Mouse (Mus musculus): ENCODE measurements around the gene Gse1. TPM values are rescaled to one million over a fixed set of nuclear protein-coding genes. Genes with fewer than 3 reads are reported as not detected.

Gene Gse1
- polyA plus RNA-seq, 1 experiment from 2014 or later, result 22.2 TPM

DNA sequence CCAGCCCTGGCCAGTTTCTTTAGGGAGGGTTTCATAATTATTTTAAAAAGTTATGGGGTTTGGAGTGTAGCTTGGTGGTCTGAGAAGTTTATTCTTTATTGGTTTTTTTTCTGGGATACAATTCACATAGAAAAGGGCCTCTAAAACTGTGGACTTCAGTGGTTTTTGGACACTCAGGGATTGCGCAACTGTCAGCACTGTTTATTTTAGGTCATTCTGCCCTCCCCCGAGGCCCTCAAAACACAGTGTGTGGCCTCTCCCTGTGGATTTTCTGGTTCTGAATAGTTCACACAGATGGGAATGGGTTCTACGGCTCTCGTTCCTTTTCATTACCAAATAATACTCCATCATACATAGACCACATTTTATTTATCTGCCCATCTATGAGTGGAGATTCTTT, 15.0 kb downstream of the Gse1 start:
- WGBS, result 94% methylated on average over 4 of the region's 4 CpGs
- no peaks in the 10 kb centered on the region for H3K4me1 ChIP-seq (replicated peaks; ENCODE audit: control insufficient read depth, insufficient read depth, low read length)
- H3K4me2 ChIP-seq (ENCODE audit: low read depth, low read length, severe bottlenecking), result no peak overlapping the region
- H3K27ac ChIP-seq (ENCODE audit: low read depth, low read length), result no peak overlapping the region
- H3K4me3 ChIP-seq (ENCODE audit: low read depth, low read length), result no peak overlapping the region
- no peak for DNase-seq (ENCODE audit: low spot score)
- H3K9me3 ChIP-seq (ENCODE audit: control insufficient read depth, low read length), result no peaks in the 10 kb centered on the region; the same call in 1 of the 2 replicates
- no peak for ATAC-seq (replicated peaks; ENCODE audit: low FRiP score)
- no peak overlapping the region for H3K9ac ChIP-seq (ENCODE audit: low read length)
- no peaks in the 10 kb centered on the region for H3K27me3 ChIP-seq (ENCODE audit: control insufficient read depth, insufficient read depth, low read length)
- no peaks in the 10 kb centered on the region; the same call in 1 of the 2 replicates for H3K36me3 ChIP-seq (ENCODE audit: control insufficient read depth, insufficient read depth, low read length)

DNA sequence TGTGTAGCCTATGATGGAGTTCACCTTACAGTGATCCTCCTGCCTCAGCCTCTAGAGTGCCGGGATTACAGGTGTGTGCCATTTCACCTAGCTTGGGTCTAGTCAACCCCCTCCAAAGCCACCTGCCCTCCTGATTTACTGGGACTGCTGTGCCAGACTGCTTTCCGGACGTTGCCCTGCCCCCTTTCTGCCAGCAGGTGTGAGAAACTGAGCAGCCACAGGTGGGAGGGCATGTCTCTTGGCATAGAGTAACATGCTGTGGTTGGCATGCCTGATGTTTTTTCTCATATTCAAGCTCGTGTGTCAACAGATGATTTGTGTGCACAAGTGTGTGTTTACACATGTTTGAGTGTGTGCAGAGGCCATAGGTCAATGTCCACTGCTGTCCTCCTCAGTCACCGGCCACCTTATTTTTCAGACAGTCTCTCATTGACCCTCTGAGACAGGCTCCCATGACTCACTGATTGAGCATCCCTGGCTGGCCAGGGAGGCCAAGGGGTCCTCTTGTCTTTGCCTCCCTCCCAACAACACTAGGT, 15.7 kb downstream of the Gse1 start:
- H3K4me2 ChIP-seq (ENCODE audit: low read depth, low read length, severe bottlenecking), result no peak overlapping the region
- ATAC-seq (replicated peaks; ENCODE audit: low FRiP score) (no peak), DNase-seq (ENCODE audit: low spot score) (no peak)
- H3K9ac ChIP-seq (ENCODE audit: low read length), result no peak overlapping the region
- no peak overlapping the region for H3K4me3 ChIP-seq (ENCODE audit: low read depth, low read length)
- WGBS, result 93% methylated on average over 5 of the region's 5 CpGs
- H3K27ac ChIP-seq (ENCODE audit: low read depth, low read length), result no peak overlapping the region
- H3K9me3 ChIP-seq (ENCODE audit: control insufficient read depth, low read length), result no peaks in the 10 kb centered on the region; the same call in 1 of the 2 replicates
- no peaks in the 10 kb centered on the region; the same call in 1 of the 2 replicates for H3K36me3 ChIP-seq (ENCODE audit: control insufficient read depth, insufficient read depth, low read length)
- no peaks in the 10 kb centered on the region for H3K27me3 ChIP-seq (ENCODE audit: control insufficient read depth, insufficient read depth, low read length)
- H3K4me1 ChIP-seq (replicated peaks; ENCODE audit: control insufficient read depth, insufficient read depth, low read length), result no peaks in the 10 kb centered on the region

GRCm38 (mm10) chr8:120244553-120244952, 16.3 kb downstream of the Gse1 start:
- no peaks in the 10 kb centered on the region; the same call in 1 of the 2 replicates for H3K36me3 ChIP-seq (ENCODE audit: control insufficient read depth, insufficient read depth, low read length)

GRCm38 (mm10) chr8:120247618-120248017, 19.4 kb downstream of the Gse1 start:
- Histone ChIP-seq H3K27me3 (ENCODE audit: control insufficient read depth, insufficient read depth, low read length) (no peaks in the 10 kb centered on the region), H3K9me3 (ENCODE audit: control insufficient read depth, low read length) (no peaks in the 10 kb centered on the region; the same call in 1 of the 2 replicates), H3K9ac (ENCODE audit: low read length) (no peak overlapping the region), H3K4me3 (ENCODE audit: low read depth, low read length) (no peak overlapping the region), H3K36me3 (ENCODE audit: control insufficient read depth, insufficient read depth, low read length) (no peaks in the 10 kb centered on the region; the same call in 1 of the 2 replicates), H3K4me1 (replicated peaks; ENCODE audit: control insufficient read depth, insufficient read depth, low read length) (peaks cover 2% of the 10 kb centered on the region; the same call in 1 of the 2 replicates), H3K27ac (ENCODE audit: low read depth, low read length) (no peak overlapping the region), H3K4me2 (ENCODE audit: low read depth, low read length, severe bottlenecking) (no peak overlapping the region)
- ATAC-seq (replicated peaks; ENCODE audit: low FRiP score) (no peak), DNase-seq (ENCODE audit: low spot score) (no peak)
- WGBS, result 81% methylated on average over 5 of the region's 5 CpGs

More at GRCm38 (mm10) chr8:120244553-120244952, 16.3 kb downstream of the Gse1 start:
- Histone ChIP-seq H3K27ac (ENCODE audit: low read depth, low read length) (no peak overlapping the region), H3K27me3 (ENCODE audit: control insufficient read depth, insufficient read depth, low read length) (no peaks in the 10 kb centered on the region), H3K4me2 (ENCODE audit: low read depth, low read length, severe bottlenecking) (no peak overlapping the region), H3K9me3 (ENCODE audit: control insufficient read depth, low read length) (no peaks in the 10 kb centered on the region; the same call in 1 of the 2 replicates), H3K9ac (ENCODE audit: low read length) (no peak overlapping the region), H3K4me3 (ENCODE audit: low read depth, low read length) (no peak overlapping the region), H3K4me1 (replicated peaks; ENCODE audit: control insufficient read depth, insufficient read depth, low read length) (0 out of 2 replicates have a peak, but pooled peaks cover under 1% of the 10 kb centered on the region)
- no peak for DNase-seq (ENCODE audit: low spot score)
- WGBS, result 91% methylated on average over 10 of the region's 10 CpGs
- ATAC-seq (replicated peaks; ENCODE audit: low FRiP score), result no peak

GRCm38 (mm10) chr8:120248031-120248430, 19.8 kb downstream of the Gse1 start:
- Histone ChIP-seq H3K4me3 (ENCODE audit: low read depth, low read length) (no peak overlapping the region), H3K9me3 (ENCODE audit: control insufficient read depth, low read length) (no peaks in the 10 kb centered on the region; the same call in 1 of the 2 replicates), H3K27me3 (ENCODE audit: control insufficient read depth, insufficient read depth, low read length) (no peaks in the 10 kb centered on the region), H3K36me3 (ENCODE audit: control insufficient read depth, insufficient read depth, low read length) (no peaks in the 10 kb centered on the region; the same call in 1 of the 2 replicates), H3K4me2 (ENCODE audit: low read depth, low read length, severe bottlenecking) (no peak overlapping the region), H3K9ac (ENCODE audit: low read length) (no peak overlapping the region), H3K4me1 (replicated peaks; ENCODE audit: control insufficient read depth, insufficient read depth, low read length) (peaks cover 2% of the 10 kb centered on the region; the same call in 1 of the 2 replicates), H3K27ac (ENCODE audit: low read depth, low read length) (no peak overlapping the region)
- WGBS, result 87% methylated on average over 7 of the region's 7 CpGs
- ATAC-seq (replicated peaks; ENCODE audit: low FRiP score) (no peak), DNase-seq (ENCODE audit: low spot score) (no peak)

- 90% methylated on average over 4 of the region's 4 CpGs for WGBS
- Histone ChIP-seq H3K27ac (ENCODE audit: low read depth, low read length) (no peak overlapping the region), H3K36me3 (ENCODE audit: control insufficient read depth, insufficient read depth, low read length) (no peaks in the 10 kb centered on the region; the same call in 1 of the 2 replicates), H3K4me3 (ENCODE audit: low read depth, low read length) (no peak overlapping the region), H3K4me1 (replicated peaks; ENCODE audit: control insufficient read depth, insufficient read depth, low read length) (peaks cover 2% of the 10 kb centered on the region; the same call in 1 of the 2 replicates), H3K9me3 (ENCODE audit: control insufficient read depth, low read length) (no peaks in the 10 kb centered on the region; the same call in 1 of the 2 replicates), H3K9ac (ENCODE audit: low read length) (no peak overlapping the region), H3K27me3 (ENCODE audit: control insufficient read depth, insufficient read depth, low read length) (no peaks in the 10 kb centered on the region), H3K4me2 (ENCODE audit: low read depth, low read length, severe bottlenecking) (no peak overlapping the region)
- DNase-seq (ENCODE audit: low spot score) (no peak), ATAC-seq (replicated peaks; ENCODE audit: low FRiP score) (no peak)
Measured at GRCm38 (mm10) chr8:120248451-120248850, 20.2 kb downstream of the Gse1 start.

DNA sequence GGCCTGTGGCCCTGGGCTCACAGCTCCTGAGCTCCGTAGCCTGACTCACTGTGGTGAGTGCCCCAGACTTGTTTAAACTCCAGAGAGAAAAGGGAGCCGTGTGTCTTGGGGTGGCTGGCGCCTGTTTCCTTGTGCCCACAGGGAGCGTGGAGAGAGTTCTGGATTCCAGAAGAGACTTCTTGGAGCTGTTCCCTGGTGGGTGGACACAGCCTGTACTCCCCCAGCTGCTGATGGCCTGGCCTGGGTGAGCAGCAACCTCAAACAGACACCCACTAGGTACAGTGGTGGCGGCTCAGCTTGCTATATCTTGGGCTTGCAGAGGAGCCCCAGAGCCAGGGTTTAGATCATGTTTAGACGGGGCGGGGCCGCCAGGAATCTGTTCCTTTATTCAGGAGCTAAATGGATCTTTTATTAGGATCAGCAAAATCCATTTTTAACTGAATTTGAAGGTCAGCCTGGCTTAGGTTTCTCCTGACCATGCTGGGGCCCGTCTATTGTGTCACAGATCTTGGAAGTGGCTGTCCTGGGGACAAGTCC, 21.6 kb downstream of the Gse1 start:
- Histone ChIP-seq H3K4me1 (replicated peaks; ENCODE audit: control insufficient read depth, insufficient read depth, low read length) (peaks cover 3% of the 10 kb centered on the region; the same call in 1 of the 2 replicates), H3K4me2 (ENCODE audit: low read depth, low read length, severe bottlenecking) (no peak overlapping the region), H3K9ac (ENCODE audit: low read length) (no peak overlapping the region; the same call in 1 of the 2 replicates), H3K36me3 (ENCODE audit: control insufficient read depth, insufficient read depth, low read length) (no peaks in the 10 kb centered on the region), H3K4me3 (ENCODE audit: low read depth, low read length) (no peak overlapping the region), H3K27me3 (ENCODE audit: control insufficient read depth, insufficient read depth, low read length) (no peaks in the 10 kb centered on the region), H3K27ac (ENCODE audit: low read depth, low read length) (no peak overlapping the region), H3K9me3 (ENCODE audit: control insufficient read depth, low read length) (no peaks in the 10 kb centered on the region; the same call in 1 of the 2 replicates)
- WGBS, result 80% methylated on average over 9 of the region's 9 CpGs
- ATAC-seq (replicated peaks; ENCODE audit: low FRiP score), result no peak
- DNase-seq (ENCODE audit: low spot score), result no peak

GRCm38 (mm10) chr8:120250750-120251410, 22.6 kb downstream of the Gse1 start:
- Histone ChIP-seq H3K4me1 (replicated peaks; ENCODE audit: control insufficient read depth, insufficient read depth, low read length) (peaks cover 5% of the 10 kb centered on the region; the same call in 1 of the 2 replicates), H3K4me2 (ENCODE audit: low read depth, low read length, severe bottlenecking) (no peak overlapping the region), H3K27ac (ENCODE audit: low read depth, low read length) (no peak overlapping the region), H3K9me3 (ENCODE audit: control insufficient read depth, low read length) (no peaks in the 10 kb centered on the region; the same call in 1 of the 2 replicates), H3K27me3 (ENCODE audit: control insufficient read depth, insufficient read depth, low read length) (no peaks in the 10 kb centered on the region), H3K36me3 (ENCODE audit: control insufficient read depth, insufficient read depth, low read length) (no peaks in the 10 kb centered on the region), H3K4me3 (ENCODE audit: low read depth, low read length) (no peak overlapping the region), H3K9ac (ENCODE audit: low read length) (no peak overlapping the region)
- DNase-seq (ENCODE audit: low spot score), result no peak
- ATAC-seq (replicated peaks; ENCODE audit: low FRiP score), result no peak
- WGBS, result 71% methylated on average over 16 of the region's 16 CpGs
